Mouse (Mus musculus): ENCODE measurements around the gene Mthfd1. TPM values are rescaled to one million over a fixed set of nuclear protein-coding genes. Genes with fewer than 3 reads are reported as not detected.

Gene Mthfd1
- total and polyA plus RNA-seq, 3 experiments = 110 to 133 (median 112) TPM

GRCm38 (mm10) chr12:76293192-76293591 lies 38.1 kb downstream of the Mthfd1 start:
- no peak overlapping the region for H3K27ac ChIP-seq (ENCODE audit: insufficient read depth, low read depth)
- no peak overlapping the region for H3K4me2 ChIP-seq (ENCODE audit: insufficient read depth, low read depth, poor library complexity, severe bottlenecking)
- TF ChIP-seq HCFC1 (IDR thresholded peaks at IDR 0.05; ENCODE audit: low read depth, low read length) (no peak), TCF12 (IDR thresholded peaks at IDR 0.05; ENCODE audit: low read depth, low read length) (no peak), RAD21 (IDR thresholded peaks at IDR 0.05; ENCODE audit: low read depth, low read length) (peak; percentile 50), CTCF (conservative IDR thresholded peaks at IDR 0.05 in 1 of 2, IDR thresholded peaks at IDR 0.05 in 1 of 2; ENCODE audit: low read depth in 2 of 2, low read length in 2 of 2) (peak; percentile 58 to 72), KAT2A (IDR thresholded peaks at IDR 0.05; ENCODE audit: insufficient replicate concordance, low read length) (no peak), EP300 (IDR thresholded peaks at IDR 0.05; ENCODE audit: low read length) (no peak), MYC (IDR thresholded peaks at IDR 0.05; ENCODE audit: low read depth, low read length) (no peak), SIN3A (IDR thresholded peaks at IDR 0.05; ENCODE audit: low read length) (no peak), SMC3 (IDR thresholded peaks at IDR 0.05; ENCODE audit: low read depth, low read length) (peak; percentile 60), TBP (conservative IDR thresholded peaks at IDR 0.05; ENCODE audit: low read depth, low read length) (no peak), JUN (IDR thresholded peaks at IDR 0.05; ENCODE audit: insufficient read depth, low read depth, low read length) (no peak), E2F4 (IDR thresholded peaks at IDR 0.05; ENCODE audit: insufficient replicate concordance, low read depth, low read length) (no peak)
- no peak overlapping the region for H3K9ac ChIP-seq (ENCODE audit: insufficient read depth, low read depth)
- H3K9me3 ChIP-seq (replicated peaks; ENCODE audit: low read length) = no peaks in the 10 kb centered on the region
- H3K4me3 ChIP-seq (replicated peaks in 1 of 3; ENCODE audit: low read depth in 2 of 3, low read length in 2 of 3, poor library complexity in 1 of 3) = no peak overlapping the region
- peak; percentile 25 for DNase-seq (ENCODE audit: extremely low read depth)
- H3K27me3 ChIP-seq (replicated peaks) = no peaks in the 10 kb centered on the region
- H3K36me3 ChIP-seq (replicated peaks in 1 of 2; ENCODE audit: control insufficient read depth in 1 of 2, insufficient read depth in 1 of 2, low read length in 1 of 2) = peaks cover 76 to 97% of the 10 kb centered on the region in 2 experiments
- in situ Hi-C loops (cut with MboI; ENCODE audit: low pct_ligation_motif_present, low pct_unique_long_range_greater_than_20kb, low sequenced_read_pairs) = no loop called here
- dilution Hi-C loops (cut with MboI; ENCODE audit: extremely low pct_ligation_motif_present, extremely low pct_unique_long_range_greater_than_20kb, low sequenced_read_pairs) = no loop called here
- no peaks in the 10 kb centered on the region for H3K4me1 ChIP-seq (ENCODE audit: control insufficient read depth in 1 of 2, insufficient read depth in 2 of 2)
- H3K79me2 ChIP-seq (replicated peaks; ENCODE audit: control insufficient read depth, extremely low read depth, insufficient read depth, poor library complexity, severe bottlenecking) = no peaks in the 10 kb centered on the region

- Histone ChIP-seq H3K4me1 (ENCODE audit: control insufficient read depth in 1 of 2, insufficient read depth in 2 of 2) (no peaks in the 10 kb centered on the region), H3K9ac (ENCODE audit: insufficient read depth, low read depth) (no peak overlapping the region), H3K27ac (ENCODE audit: insufficient read depth, low read depth) (no peak overlapping the region), H3K36me3 (replicated peaks in 1 of 2; ENCODE audit: control insufficient read depth in 1 of 2, insufficient read depth in 1 of 2, low read length in 1 of 2) (peaks cover 60 to 97% of the 10 kb centered on the region in 2 experiments), H3K4me3 (replicated peaks in 1 of 3; ENCODE audit: low read depth in 2 of 3, low read length in 2 of 3, poor library complexity in 1 of 3) (no peak overlapping the region), H3K27me3 (replicated peaks) (no peaks in the 10 kb centered on the region), H3K79me2 (replicated peaks; ENCODE audit: control insufficient read depth, extremely low read depth, insufficient read depth, poor library complexity, severe bottlenecking) (no peaks in the 10 kb centered on the region; the same call in 1 of the 2 replicates), H3K9me3 (replicated peaks; ENCODE audit: low read length) (no peaks in the 10 kb centered on the region), H3K4me2 (ENCODE audit: insufficient read depth, low read depth, poor library complexity, severe bottlenecking) (no peak overlapping the region)
- TF ChIP-seq MAFK (IDR thresholded peaks at IDR 0.05; ENCODE audit: insufficient replicate concordance, low read length) (no peak), MAZ (IDR thresholded peaks at IDR 0.05; ENCODE audit: low read depth, low read length) (no peak), ZNF384 (IDR thresholded peaks at IDR 0.05; ENCODE audit: low read depth, low read length) (no peak), KAT2A (IDR thresholded peaks at IDR 0.05; ENCODE audit: insufficient replicate concordance, low read length) (no peak), NRF1 (IDR thresholded peaks at IDR 0.05; ENCODE audit: low read depth, low read length) (no peak), JUN (IDR thresholded peaks at IDR 0.05; ENCODE audit: insufficient read depth, low read depth, low read length) (no peak), SIN3A (IDR thresholded peaks at IDR 0.05; ENCODE audit: low read length) (no peak), UBTF (IDR thresholded peaks at IDR 0.05; ENCODE audit: low read depth, low read length) (no peak), CHD2 (IDR thresholded peaks at IDR 0.05; ENCODE audit: low read length) (no peak), NELFE (IDR thresholded peaks at IDR 0.05; ENCODE audit: low read depth, low read length) (no peak), RAD21 (IDR thresholded peaks at IDR 0.05; ENCODE audit: low read depth, low read length) (no peak)
- in situ Hi-C loops (cut with MboI; ENCODE audit: low pct_ligation_motif_present, low pct_unique_long_range_greater_than_20kb, low sequenced_read_pairs) (loop anchor here (5.0 kb wide), 1 partner anchor 34 kb away; no protein-coding TSS in a partner anchor), dilution Hi-C loops (cut with MboI; ENCODE audit: extremely low pct_ligation_motif_present, extremely low pct_unique_long_range_greater_than_20kb, low sequenced_read_pairs) (no loop called here)
- DNase-seq (ENCODE audit: extremely low read depth) = no peak
These were observed 42.7 kb downstream of the Mthfd1 start for GRCm38 (mm10) chr12:76297830-76298229.

All from CH12.LX (cell line).